Mouse (Mus musculus): Measurements from ENCODE around the gene Tmem18.

Gene Tmem18

GRCm38 (mm10) chr12:30584356-30584740, at the start of gene Tmem18:
Gene Tmem18 (plus strand): TSS chr12:30584426.
- peak; percentile 55 to 72 for DNase-seq

GRCm38 (mm10) chr12:30557349-30557748, 26.9 kb upstream of the Tmem18 start:
- no peak for DNase-seq

GRCm38 (mm10) chr12:30561411-30561810, 22.8 kb upstream of the Tmem18 start:
- DNase-seq, result no peak

- DNase-seq, result no peak
Measured at GRCm38 (mm10) chr12:30572075-30572474, 12.2 kb upstream of the Tmem18 start.

- DNase-seq, result no peak
Measured at GRCm38 (mm10) chr12:30575952-30576351, 8.3 kb upstream of the Tmem18 start.

GRCm38 (mm10) chr12:30578019-30578418, 6.2 kb upstream of the Tmem18 start:
- DNase-seq, result peak in 1 of 2 experiments; percentile 36

GRCm38 (mm10) chr12:30581277-30581676, 2.9 kb upstream of the Tmem18 start:
- no peak for DNase-seq

- DNase-seq, result no peak
Measured at GRCm38 (mm10) chr12:30583586-30584355, 455 bp upstream of the Tmem18 start.

- DNase-seq, result no peak
Measured at GRCm38 (mm10) chr12:30584863-30585262, 637 bp downstream of the Tmem18 start.

GRCm38 (mm10) chr12:30591832-30592231, 7.6 kb downstream of the Tmem18 start:
- DNase-seq, result no peak

GRCm38 (mm10) chr12:30596818-30597407, 12.7 kb downstream of the Tmem18 start:
- DNase-seq, result peak in 1 of 2 experiments; percentile 16

GRCm38 (mm10) chr12:30598955-30599354, 14.7 kb downstream of the Tmem18 start:
- DNase-seq, result no peak

GRCm38 (mm10) chr12:30599474-30599873, 15.2 kb downstream of the Tmem18 start:
- DNase-seq, result no peak

GRCm38 (mm10) chr12:30599997-30600396, 15.8 kb downstream of the Tmem18 start:
- DNase-seq, result no peak

GRCm38 (mm10) chr12:30604012-30604411, 19.8 kb downstream of the Tmem18 start:
- no peak for DNase-seq

GRCm38 (mm10) chr12:30604876-30605275, 20.6 kb downstream of the Tmem18 start:
- DNase-seq, result no peak

GRCm38 (mm10) chr12:30605941-30606340, 21.7 kb downstream of the Tmem18 start:
- no peak for DNase-seq

- no peak for DNase-seq
Measured at GRCm38 (mm10) chr12:30606743-30607142, 22.5 kb downstream of the Tmem18 start.

- DNase-seq, result no peak
Measured at GRCm38 (mm10) chr12:30618425-30618824, 34.2 kb downstream of the Tmem18 start.

- DNase-seq, result no peak
Measured at GRCm38 (mm10) chr12:30628466-30628865, 44.2 kb downstream of the Tmem18 start.

- no peak for DNase-seq
Measured at GRCm38 (mm10) chr12:30634534-30634933, 50.3 kb downstream of the Tmem18 start.
